Mouse (Mus musculus) embryonic facial prominence, embryonic 13.5 days (tissue): ENCODE measurements around the gene Irf2. TPM values are rescaled to one million over a fixed set of nuclear protein-coding genes. Genes with fewer than 3 reads are reported as not detected.

Experiments used
- ATAC-seq: fragments of 200-750 bp; cut with Nextera tagmentation; 2 replicates; pipeline ENCODE4 v1.8.0; 2017; ENCODE audit warnings: low read depth; ENCODE audit not compliant: insufficient number of reproducible peaks, insufficient read depth, low FRiP score, low TSS enrichment
- H3K27ac ChIP-seq: fragments of 300-500 bp; sonication (generic); 2 replicates; pipeline ENCODE4 v1.5.1; 2015; ENCODE audit warnings: moderate library complexity, mild to moderate bottlenecking, inconsistent platforms
- H3K27me3 ChIP-seq: fragments of 300-500 bp; sonication (generic); 2 replicates; pipeline ENCODE4 v1.6.1; 2015; ENCODE audit warnings: mild to moderate bottlenecking, inconsistent platforms
- H3K36me3 ChIP-seq: fragments of 300-500 bp; sonication (generic); 2 replicates; pipeline ENCODE4 v1.6.1; 2015; ENCODE audit warnings: mild to moderate bottlenecking, inconsistent platforms
- H3K4me1 ChIP-seq: fragments of 300-500 bp; sonication (generic); 2 replicates; pipeline ENCODE4 v1.6.1; 2015; ENCODE audit warnings: inconsistent platforms
- H3K4me2 ChIP-seq: fragments of 300-500 bp; sonication (generic); 2 replicates; pipeline ENCODE4 v1.6.1; 2015; ENCODE audit warnings: moderate library complexity, mild to moderate bottlenecking, inconsistent platforms
- H3K4me3 ChIP-seq: fragments of 300-500 bp; sonication (generic); 2 replicates; pipeline ENCODE4 v1.5.1; 2015; ENCODE audit warnings: mild to moderate bottlenecking, inconsistent platforms
- H3K9ac ChIP-seq: fragments of 300-500 bp; sonication (generic); 2 replicates; pipeline ENCODE4 v1.6.1; 2015; ENCODE audit warnings: mild to moderate bottlenecking, inconsistent platforms
- H3K9me3 ChIP-seq: fragments of 300-500 bp; sonication (generic); 2 replicates; pipeline ENCODE4 v1.6.1; 2016; ENCODE audit warnings: inconsistent platforms
- WGBS: fragments of 180-500 bp; shearing (Covaris S2); methylation state at CpG from one replicate; pipeline ENCODE4 v1.1.7; 2015; ENCODE audit warnings: mixed read lengths; 5-methylcytosine and 5-hydroxymethylcytosine counted together
- polyA plus RNA-seq: library from polyadenylated mRNA; unstranded; fragments of >200 nt; fragmentation: Nextera tagmentation; extraction: Ambion mirVana; gene quantifications from 2 replicates; pipeline ENCODE4 v1.2.1, GENCODE M21; 2015

The Irf2 gene
- polyA plus RNA-seq, 1 experiment from 2014 or later = 30.0 TPM

DNA sequence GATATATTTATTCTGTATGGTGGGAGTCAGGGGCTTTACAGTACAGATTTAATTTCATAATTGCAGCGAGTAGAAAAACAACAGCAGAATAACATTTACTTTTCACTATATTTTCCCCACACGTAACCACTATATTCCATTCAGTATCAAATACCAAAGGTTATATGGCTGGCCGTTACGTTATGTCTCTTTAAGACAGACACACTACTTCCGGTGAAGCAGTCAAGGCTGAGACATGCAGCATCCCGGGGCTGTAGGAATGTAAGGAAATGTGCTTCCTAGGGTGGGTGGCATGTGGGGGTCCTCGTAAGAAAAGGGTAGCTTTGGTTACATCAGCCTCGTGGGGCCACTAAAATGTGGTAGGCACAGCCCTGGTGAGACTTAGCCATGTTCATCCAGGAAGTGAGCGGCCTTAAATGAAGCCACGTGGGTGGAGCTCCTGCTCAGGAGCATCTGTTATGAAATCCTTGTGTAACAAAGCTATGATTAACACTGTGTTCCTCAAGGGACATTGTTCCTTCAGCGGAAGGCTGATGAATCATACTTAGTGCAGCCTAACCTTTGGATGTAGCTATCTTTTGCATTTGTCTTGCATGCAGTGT is 71.6 kb downstream of the Irf2 start:
- no peak overlapping the region for H3K27ac ChIP-seq
- H3K4me1 ChIP-seq = no peaks in the 10 kb centered on the region
- peaks cover 57% of the 10 kb centered on the region for H3K36me3 ChIP-seq
- 78% methylated on average over 11 of the region's 11 CpGs for WGBS
- H3K4me3 ChIP-seq = no peak overlapping the region
- ATAC-seq = no peak
- no peaks in the 10 kb centered on the region for H3K27me3 ChIP-seq
- no peak overlapping the region for H3K9ac ChIP-seq
- no peak overlapping the region for H3K4me2 ChIP-seq
- no peaks in the 10 kb centered on the region for H3K9me3 ChIP-seq

DNA sequence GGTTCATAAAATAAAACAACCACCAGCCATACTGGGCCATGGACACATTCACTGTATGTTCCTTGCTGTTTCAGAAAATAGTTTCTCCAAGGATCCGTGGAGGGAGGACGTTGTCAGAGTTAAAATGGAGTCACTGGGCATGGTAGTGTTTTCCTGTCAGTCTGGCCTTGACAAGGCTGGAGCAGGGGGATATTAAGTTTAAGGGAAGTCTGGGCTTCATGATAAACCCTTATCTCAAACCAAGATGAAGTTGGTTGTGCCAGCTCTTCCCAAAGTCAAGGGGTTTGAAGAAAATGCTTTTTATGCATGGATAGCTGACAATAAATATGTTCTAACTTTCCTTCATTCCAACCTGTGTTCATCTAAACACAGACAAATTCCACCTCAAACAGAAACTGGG is 72.4 kb downstream of the Irf2 start:
- Histone ChIP-seq H3K36me3 (peaks cover 48% of the 10 kb centered on the region), H3K27me3 (no peaks in the 10 kb centered on the region), H3K4me2 (no peak overlapping the region), H3K4me1 (no peaks in the 10 kb centered on the region), H3K9ac (no peak overlapping the region), H3K9me3 (no peaks in the 10 kb centered on the region), H3K4me3 (no peak overlapping the region), H3K27ac (no peak overlapping the region)
- ATAC-seq = no peak
- WGBS = 95% methylated on average over 2 of the region's 2 CpGs

DNA sequence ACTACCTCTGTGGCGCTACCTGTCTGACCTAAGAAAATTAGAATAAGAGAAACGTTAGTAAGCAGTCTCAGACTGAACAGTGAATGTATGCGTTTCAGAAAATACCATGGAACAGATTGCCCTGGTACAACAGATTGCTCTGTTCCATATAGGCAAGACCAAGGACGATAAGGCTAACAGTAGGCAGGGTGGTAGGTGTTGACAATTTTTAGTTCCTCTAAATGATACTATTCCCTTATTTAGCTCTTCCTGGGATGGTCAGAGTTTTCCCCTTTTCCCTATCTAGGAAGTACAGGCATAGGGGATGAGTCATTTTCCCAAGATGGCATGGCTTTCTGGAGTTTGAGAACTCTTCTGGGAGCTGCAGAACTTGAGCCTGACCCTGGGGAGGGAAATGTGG is 73.4 kb downstream of the Irf2 start:
- no peak overlapping the region for H3K27ac ChIP-seq
- 92% methylated on average over 4 of the region's 4 CpGs for WGBS
- no peaks in the 10 kb centered on the region for H3K27me3 ChIP-seq
- H3K9me3 ChIP-seq = no peaks in the 10 kb centered on the region
- H3K9ac ChIP-seq = no peak overlapping the region
- H3K4me3 ChIP-seq = no peak overlapping the region
- H3K4me1 ChIP-seq = peaks cover under 1% of the 10 kb centered on the region; the same call in 1 of the 2 replicates
- ATAC-seq = no peak
- no peak overlapping the region for H3K4me2 ChIP-seq
- H3K36me3 ChIP-seq = peaks cover 38% of the 10 kb centered on the region

GRCm38 (mm10) chr8:46818106-46818989 is 78.8 kb downstream of the Irf2 start:
- Histone ChIP-seq H3K9ac (no peak overlapping the region), H3K9me3 (no peaks in the 10 kb centered on the region), H3K27ac (no peak overlapping the region), H3K4me1 (peaks cover 10% of the 10 kb centered on the region), H3K4me2 (no peak overlapping the region), H3K36me3 (peaks cover 38% of the 10 kb centered on the region), H3K4me3 (no peak overlapping the region), H3K27me3 (no peaks in the 10 kb centered on the region)
- no peak for ATAC-seq
- 49% methylated on average over 14 of the region's 14 CpGs for WGBS

- H3K36me3 ChIP-seq = peaks cover 40% of the 10 kb centered on the region
- H3K9ac ChIP-seq = no peak overlapping the region
- no peak overlapping the region for H3K4me2 ChIP-seq
- H3K27me3 ChIP-seq = no peaks in the 10 kb centered on the region
- ATAC-seq = no peak
- no peak overlapping the region for H3K27ac ChIP-seq
- 67% methylated on average over 2 of the region's 2 CpGs for WGBS
- no peak overlapping the region for H3K4me3 ChIP-seq
- H3K4me1 ChIP-seq = peaks cover 10% of the 10 kb centered on the region
- no peaks in the 10 kb centered on the region for H3K9me3 ChIP-seq
Observed at GRCm38 (mm10) chr8:46818990-46819288, 79.4 kb downstream of the Irf2 start.

GRCm38 (mm10) chr8:46828734-46829413 is 89.3 kb downstream of the Irf2 start:
- Histone ChIP-seq H3K27me3 (no peaks in the 10 kb centered on the region), H3K27ac (no peak overlapping the region), H3K4me1 (peaks cover 5% of the 10 kb centered on the region; the same call in 1 of the 2 replicates), H3K36me3 (peaks cover 16% of the 10 kb centered on the region), H3K9me3 (no peaks in the 10 kb centered on the region), H3K4me2 (no peak overlapping the region), H3K4me3 (no peak overlapping the region), H3K9ac (no peak overlapping the region)
- 91% methylated on average over 7 of the region's 7 CpGs for whole genome bisulfite sequencing
- ATAC-seq = no peak

DNA sequence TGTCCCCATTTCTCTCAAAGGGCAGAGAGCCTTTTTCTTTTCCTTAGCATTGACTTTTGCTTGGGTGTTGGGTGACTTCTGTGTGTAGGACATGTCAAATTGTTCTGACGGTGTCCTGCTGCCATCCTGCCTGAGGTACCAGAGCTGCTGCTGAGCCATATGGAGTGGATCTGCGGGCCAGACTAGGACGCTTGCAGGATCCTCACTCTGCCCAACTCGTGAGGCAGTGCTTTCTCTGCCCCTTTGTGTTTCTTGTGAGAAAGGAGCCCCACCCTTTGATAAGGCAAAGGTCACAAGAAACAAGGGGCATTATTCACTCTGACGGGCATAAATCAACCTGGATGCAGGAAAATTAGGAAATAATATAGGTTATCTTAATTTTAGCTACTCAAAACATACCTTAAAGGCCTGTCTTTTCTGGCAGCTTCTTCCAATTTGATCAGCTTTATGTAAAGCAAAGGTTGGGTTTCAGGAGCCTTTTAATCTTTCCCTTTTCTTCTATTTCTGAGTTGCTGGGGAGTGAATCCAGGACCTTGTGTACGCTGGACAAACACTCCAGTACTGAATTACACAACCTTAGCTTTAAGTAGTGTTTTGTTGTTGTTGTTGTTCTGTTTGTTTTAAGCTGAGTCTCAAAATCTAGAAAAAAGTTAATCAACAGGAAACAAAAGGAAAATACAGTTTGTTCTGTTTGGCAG is 90.0 kb downstream of the Irf2 start:
- Histone ChIP-seq H3K27ac (no peak overlapping the region), H3K9ac (no peak overlapping the region)
- 64% methylated on average over 6 of the region's 6 CpGs for WGBS

GRCm38 (mm10) chr8:46830112-46830855 is 90.8 kb downstream of the Irf2 start:
- WGBS = 74% methylated on average over 11 of the region's 11 CpGs
- Histone ChIP-seq H3K27ac (no peak overlapping the region), H3K4me2 (no peak overlapping the region), H3K9ac (no peak overlapping the region), H3K36me3 (peaks cover 3% of the 10 kb centered on the region; the same call in 1 of the 2 replicates), H3K4me3 (no peak overlapping the region), H3K27me3 (no peaks in the 10 kb centered on the region), H3K9me3 (no peaks in the 10 kb centered on the region), H3K4me1 (peaks cover 5% of the 10 kb centered on the region; the same call in 1 of the 2 replicates)
- no peak for ATAC-seq

More for the DNA sequence above, 90.0 kb downstream of the Irf2 start:
- ATAC-seq = no peak
- Histone ChIP-seq H3K36me3 (peaks cover 9% of the 10 kb centered on the region; the same call in 1 of the 2 replicates), H3K4me2 (no peak overlapping the region), H3K4me1 (peaks cover 5% of the 10 kb centered on the region; the same call in 1 of the 2 replicates), H3K27me3 (no peaks in the 10 kb centered on the region), H3K9me3 (no peaks in the 10 kb centered on the region), H3K4me3 (no peak overlapping the region)

DNA sequence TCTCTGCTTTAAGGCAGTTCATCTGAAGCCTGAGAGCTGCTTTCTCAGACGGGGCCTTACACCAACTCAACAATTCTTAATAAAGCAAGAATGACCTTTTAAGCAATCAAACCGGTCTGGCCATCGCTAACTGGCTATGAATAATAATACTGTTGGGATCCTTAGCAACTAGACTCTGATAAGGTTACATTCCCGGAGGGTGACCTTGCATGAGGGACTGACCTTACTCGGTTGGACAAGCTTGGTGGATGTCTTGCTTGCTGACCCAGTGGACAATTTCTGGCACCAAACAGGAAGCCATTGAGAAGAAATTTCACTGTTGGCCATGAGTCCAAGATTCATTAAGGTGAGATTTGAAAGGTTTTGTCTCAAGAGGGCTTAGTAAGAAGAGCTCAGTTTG is 92.4 kb downstream of the Irf2 start:
- H3K27me3 ChIP-seq = no peaks in the 10 kb centered on the region
- ATAC-seq = no peak
- peaks cover 3% of the 10 kb centered on the region; the same call in 1 of the 2 replicates for H3K36me3 ChIP-seq
- H3K4me1 ChIP-seq = peaks cover 5% of the 10 kb centered on the region; the same call in 1 of the 2 replicates
- H3K9me3 ChIP-seq = no peaks in the 10 kb centered on the region
- 85% methylated on average over 5 of the region's 5 CpGs for WGBS
- no peak overlapping the region for H3K4me2 ChIP-seq
- H3K9ac ChIP-seq = no peak overlapping the region
- H3K27ac ChIP-seq = no peak overlapping the region
- H3K4me3 ChIP-seq = no peak overlapping the region

GRCm38 (mm10) chr8:46832399-46832798 is 92.9 kb downstream of the Irf2 start:
- Histone ChIP-seq H3K9ac (no peak overlapping the region), H3K4me1 (peaks cover 5% of the 10 kb centered on the region; the same call in 1 of the 2 replicates), H3K4me3 (no peak overlapping the region), H3K27ac (no peak overlapping the region), H3K36me3 (peaks cover 5% of the 10 kb centered on the region; the same call in 1 of the 2 replicates), H3K9me3 (no peaks in the 10 kb centered on the region), H3K4me2 (no peak overlapping the region), H3K27me3 (no peaks in the 10 kb centered on the region)
- WGBS = 88% methylated on average over 3 of the region's 3 CpGs
- no peak for ATAC-seq

DNA sequence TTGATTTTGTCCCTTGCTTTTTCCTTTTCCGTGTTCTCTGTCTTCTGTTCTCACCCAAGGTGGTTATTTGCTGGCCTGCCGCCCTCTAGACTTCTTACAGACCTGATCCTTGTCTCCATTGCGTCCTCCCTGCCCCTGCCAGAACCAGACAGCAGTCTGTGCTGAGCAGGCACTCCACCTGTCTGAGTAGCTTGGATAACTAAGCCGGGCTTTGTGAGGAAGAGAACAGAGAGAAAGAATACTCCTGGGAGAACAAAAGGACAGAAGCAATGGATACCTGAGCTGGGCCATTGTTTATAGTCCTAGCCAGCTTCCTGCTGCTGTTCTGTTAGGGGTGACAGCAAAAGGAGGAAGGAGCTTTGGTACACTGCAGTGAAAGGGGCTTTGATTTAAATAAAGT is 94.2 kb downstream of the Irf2 start:
- H3K4me3 ChIP-seq = no peak overlapping the region
- no peak overlapping the region for H3K9ac ChIP-seq
- H3K9me3 ChIP-seq = no peaks in the 10 kb centered on the region
- H3K27ac ChIP-seq = peak overlapping the region; percentile 2
- H3K27me3 ChIP-seq = no peaks in the 10 kb centered on the region
- WGBS = 57% methylated on average over 4 of the region's 4 CpGs
- ATAC-seq = no peak
- peaks cover 16% of the 10 kb centered on the region for H3K36me3 ChIP-seq
- no peak overlapping the region for H3K4me2 ChIP-seq
- peaks cover 5% of the 10 kb centered on the region; the same call in 1 of the 2 replicates for H3K4me1 ChIP-seq
